Mouse (Mus musculus): ENCODE data around the gene Nr2f2.

Nr2f2 gene

DNA sequence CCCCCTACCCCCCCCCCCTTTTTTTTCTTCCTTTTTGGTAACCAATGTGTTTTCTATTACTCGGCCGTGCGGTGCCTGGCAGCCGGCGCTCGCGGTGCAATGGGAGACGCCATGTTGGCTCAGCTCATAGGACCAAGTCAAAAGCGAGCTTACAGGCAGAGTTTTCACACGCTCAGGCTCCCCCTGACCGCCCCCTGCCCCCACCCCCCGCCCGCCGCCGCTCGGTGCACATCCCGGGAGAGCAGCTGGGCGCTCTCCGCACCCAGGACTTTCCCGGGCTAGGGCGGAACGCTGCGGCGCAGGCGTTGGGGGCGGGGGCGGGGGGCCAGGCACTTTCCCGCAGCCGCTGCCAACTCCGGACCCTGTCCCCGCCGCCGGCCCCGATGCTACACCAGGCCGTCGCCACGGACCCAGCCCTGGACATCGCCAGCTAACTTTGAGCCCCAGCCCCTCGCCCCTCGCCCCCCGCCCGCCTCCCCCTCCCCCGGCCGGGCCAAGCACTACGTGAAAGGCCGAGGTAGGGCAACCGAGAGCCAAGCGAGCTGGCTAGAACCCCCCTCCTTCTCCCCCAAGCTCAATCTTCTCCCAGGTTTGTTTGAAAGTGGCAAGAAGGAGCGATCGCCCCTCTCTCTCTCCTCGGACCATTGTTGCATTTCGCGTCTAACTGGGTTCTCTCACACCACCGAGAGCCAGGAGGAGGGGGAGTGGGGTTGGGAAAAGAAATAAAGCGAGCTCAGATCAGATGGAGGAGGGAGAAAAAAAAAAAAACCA is 15.6 kb downstream of the Nr2f2 start:
- in situ Hi-C loops (cut with MboI, MseI): no loop called here

DNA sequence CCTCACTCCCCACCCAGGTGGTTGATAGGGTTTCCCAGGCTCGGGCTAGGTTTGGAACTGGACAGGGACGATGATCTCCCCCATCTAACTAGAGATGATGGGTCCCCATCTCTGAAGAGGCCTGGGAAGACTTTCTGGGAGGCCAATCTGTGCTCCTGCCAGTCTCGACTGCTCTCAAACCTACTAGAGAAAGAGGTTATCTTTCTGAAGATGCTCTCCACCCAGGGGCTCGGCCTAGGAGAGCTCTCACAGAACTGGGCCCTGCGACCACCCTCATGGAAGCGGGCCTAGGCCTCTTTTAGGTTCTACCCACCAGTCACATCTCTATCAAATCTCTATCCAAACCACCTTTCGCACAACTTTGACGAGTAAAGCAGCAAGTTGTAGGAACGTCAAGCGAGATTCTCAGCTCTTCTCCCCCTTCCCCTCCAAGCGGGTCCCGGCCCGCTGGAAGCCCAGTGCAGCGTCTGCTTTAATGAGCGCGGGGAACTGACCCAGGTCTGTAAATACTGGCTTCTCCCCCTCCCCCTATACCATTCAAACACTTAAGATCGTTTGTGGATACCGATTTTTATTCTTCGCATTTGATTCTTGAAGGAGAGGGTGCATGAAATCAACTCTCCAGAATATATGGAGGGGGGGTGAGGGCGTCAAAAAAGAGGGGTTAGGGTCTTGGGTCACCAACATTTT is 16.4 kb downstream of the Nr2f2 start:
- in situ Hi-C loops (cut with MboI, MseI): no loop called here

GRCm38 (mm10) chr7:70348977-70349615 is 17.4 kb downstream of the Nr2f2 start:
- in situ Hi-C loops (cut with MboI, MseI): no loop called here

DNA sequence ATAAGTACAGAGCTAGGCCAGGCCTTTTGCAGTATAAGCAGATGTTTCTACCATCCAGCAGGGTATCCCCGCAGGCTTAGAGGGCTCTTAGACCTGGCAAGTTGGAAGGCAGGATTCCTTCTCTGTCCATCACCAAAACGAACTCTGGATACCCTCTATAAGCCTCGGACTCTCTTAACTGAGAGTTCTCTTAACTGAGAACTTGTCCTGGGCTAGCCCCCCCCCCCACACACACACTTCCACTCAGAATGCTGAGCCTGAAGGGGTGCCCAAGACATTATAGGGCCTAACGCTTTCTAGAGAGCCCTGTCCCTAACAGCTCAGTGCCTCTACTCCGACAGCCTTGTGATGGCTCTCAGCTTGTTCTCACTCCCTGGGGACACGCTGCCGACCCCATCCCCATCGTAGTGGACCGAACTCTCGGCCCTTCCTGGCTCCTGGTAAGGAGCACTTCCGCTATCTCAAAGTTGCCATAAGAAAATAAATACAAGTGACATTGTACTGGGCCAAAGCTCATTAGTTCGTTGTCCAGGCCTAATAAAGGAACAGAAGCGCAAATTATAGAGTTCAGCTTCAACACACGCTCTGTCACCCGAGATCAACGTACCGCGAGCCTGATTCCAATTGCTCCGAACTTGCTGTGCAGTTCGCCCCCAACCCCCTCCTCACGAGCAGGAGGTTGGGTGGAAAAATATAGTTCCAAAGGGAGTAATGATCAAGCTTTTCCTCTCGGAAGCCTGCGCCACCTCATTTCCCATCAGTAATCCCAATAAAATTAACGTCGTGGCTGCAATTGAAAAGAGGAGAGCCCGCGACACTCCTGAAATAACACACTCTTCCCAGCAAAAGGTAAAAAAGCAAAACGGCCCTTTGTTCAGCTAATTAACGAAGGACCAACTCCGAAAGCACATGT is 18.2 kb downstream of the Nr2f2 start:
- in situ Hi-C loops (cut with MboI, MseI): no loop called here

DNA sequence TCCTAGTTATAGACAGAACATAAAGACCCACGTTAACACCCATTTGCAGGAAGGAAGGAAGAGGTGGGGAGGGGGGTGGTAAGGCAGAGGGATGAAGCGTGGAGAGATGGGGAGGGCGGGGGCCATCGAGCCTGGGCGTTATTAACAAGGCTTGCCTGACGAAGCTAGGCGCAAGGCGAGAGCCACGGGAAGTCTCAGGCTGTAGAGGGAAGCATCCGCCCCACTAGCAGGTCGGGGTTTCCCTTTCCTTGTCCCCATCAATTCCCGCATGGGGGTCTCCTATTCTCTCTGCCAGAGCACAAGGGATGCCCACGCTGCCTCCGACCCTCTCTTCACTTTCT is 18.9 kb downstream of the Nr2f2 start:
- in situ Hi-C loops (cut with MboI, MseI): no loop called here

DNA sequence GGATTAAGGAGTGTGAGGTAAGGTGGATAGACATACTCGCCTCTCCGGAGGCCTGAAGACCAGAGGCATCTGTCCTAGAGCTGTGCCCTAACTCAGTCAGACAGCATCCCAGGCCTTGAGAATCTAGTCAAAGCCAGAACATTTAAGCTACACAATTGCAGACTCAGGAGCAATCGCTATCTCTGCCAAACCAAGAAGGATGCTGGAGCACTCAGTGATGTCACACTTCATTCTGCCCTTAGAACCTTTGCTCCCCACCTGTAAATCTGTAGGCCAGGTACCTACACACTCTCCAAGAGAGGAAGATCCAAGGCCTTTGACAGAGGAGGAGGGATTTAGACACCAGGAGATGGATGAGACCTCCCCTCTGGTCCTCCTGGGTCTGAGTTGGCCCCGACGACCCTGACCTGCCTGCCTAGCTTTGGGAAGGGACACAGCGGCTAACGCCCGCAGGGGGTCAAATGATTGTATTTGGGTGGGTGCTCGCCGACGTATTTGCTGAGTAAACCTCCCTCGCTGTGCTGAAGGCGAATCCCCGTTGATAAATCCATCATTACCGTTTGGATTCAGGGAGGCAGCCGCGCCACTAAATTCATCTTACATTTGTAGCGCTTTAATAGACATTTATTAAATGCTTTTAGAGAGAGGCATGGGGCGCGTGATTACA is 19.5 kb downstream of the Nr2f2 start:
- in situ Hi-C loops (cut with MboI, MseI): no loop called here

GRCm38 (mm10) chr7:70346010-70346536 is 20.5 kb downstream of the Nr2f2 start:
- in situ Hi-C loops (cut with MboI, MseI): no loop called here

- in situ Hi-C loops (cut with MboI, MseI): no loop called here
Observed at GRCm38 (mm10) chr7:70343426-70343825, 23.1 kb downstream of the Nr2f2 start.

GRCm38 (mm10) chr7:70342771-70343170 is 23.8 kb downstream of the Nr2f2 start:
- in situ Hi-C loops (cut with MboI, MseI): no loop called here

DNA sequence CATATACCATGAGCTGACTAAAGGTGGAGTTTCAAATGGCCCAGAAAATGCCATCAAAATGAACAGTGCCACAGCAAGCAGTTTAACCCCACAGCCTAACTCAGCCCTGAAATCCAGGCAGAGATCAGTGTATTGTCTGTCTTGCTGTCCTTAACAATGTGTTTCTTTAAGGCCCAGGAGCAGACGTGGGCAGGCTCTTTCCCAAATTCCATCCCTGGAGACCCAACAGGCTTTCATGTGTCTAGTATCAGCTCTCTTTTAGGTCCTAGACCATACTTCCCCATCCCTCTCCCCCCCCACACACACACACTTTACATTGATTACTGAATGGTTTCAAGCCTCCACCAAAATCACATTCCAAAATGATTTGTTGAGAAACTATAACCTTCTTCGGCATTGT is 24.5 kb downstream of the Nr2f2 start:
- in situ Hi-C loops (cut with MboI, MseI): no loop called here

DNA sequence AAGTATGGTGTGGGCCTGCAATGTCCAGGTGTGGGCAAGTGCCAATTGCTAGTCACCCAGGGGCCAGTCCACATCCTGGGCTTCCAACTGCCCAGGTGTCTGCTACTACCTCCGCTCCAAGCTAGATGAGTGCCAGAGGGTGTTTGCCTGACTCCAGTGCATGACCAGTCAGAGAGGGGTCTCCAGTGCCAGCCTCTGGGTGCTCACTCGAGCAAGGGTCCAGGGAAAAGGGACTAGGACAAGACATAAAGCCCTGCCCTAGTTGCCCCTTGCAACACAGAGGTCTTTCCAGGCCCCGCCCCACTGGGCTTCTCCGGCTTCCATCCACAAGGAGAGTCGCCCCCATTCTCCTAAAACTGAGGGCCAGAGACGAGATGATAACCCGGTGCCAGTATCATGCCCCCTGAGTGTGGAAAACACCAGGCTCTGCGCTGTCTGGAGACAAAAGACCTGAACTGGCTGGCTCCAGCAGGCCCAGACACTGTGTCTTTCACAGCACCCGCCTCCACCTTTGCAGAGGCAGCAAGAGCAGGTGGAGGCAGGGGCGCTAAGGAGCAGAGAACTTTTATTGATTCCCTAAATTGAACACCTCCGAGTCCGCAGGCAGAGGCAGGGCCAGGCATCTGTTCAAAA is 26.4 kb downstream of the Nr2f2 start:
- in situ Hi-C loops (cut with MboI, MseI): loop anchor here (10.0 kb wide), 1 partner anchor 485 kb away; no protein-coding TSS in a partner anchor

DNA sequence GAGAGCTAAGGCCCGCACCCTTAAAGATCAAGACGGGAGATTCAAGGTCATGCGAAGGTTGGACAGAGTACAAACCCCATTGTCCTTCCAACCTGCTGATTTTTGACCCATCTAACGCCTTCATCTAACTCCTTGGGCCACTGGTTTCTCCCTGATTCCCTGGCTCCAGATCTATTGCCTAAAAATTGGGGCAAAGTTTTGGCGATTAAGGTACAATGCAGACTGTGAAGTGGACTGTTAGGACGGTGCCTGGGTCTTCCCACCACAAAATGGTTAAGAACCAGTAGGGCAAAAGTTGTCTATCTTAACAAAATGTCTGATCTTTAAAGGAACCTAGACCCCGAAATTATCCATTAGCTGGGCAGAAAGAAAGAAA is 28.3 kb downstream of the Nr2f2 start:
- in situ Hi-C loops (cut with MboI, MseI): loop anchor here (10.0 kb wide), 1 partner anchor 487 kb away; no protein-coding TSS in a partner anchor

GRCm38 (mm10) chr7:70337581-70338264 is 28.8 kb downstream of the Nr2f2 start:
- in situ Hi-C loops (cut with MboI, MseI): loop anchor here (10.0 kb wide), 1 partner anchor 487 kb away; no protein-coding TSS in a partner anchor

- in situ Hi-C loops (cut with MboI, MseI): loop anchor here (10.0 kb wide), 1 partner anchor 488 kb away; no protein-coding TSS in a partner anchor
Observed at GRCm38 (mm10) chr7:70336571-70337240, 29.8 kb downstream of the Nr2f2 start.

DNA sequence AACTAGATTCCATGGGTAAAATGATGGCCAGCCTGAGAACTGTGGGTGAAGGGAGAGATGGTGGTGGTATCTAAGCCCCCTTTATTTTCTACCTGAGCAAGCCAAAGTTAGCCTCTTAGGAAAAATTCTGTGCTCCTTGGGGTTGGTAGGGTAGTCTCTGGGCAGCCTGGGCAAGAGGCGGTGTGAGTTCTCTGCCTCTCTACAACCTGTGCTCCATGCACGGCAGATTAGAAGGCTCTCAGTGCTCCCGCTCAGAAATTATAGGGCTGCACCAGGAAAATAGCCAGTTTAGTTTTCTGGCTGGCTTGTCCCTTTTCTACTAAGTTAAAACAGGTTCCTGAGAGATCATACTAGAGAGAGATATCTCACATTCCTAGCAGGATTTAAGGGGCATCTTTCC is 30.4 kb downstream of the Nr2f2 start:
- in situ Hi-C loops (cut with MboI, MseI): loop anchor here (10.0 kb wide), 1 partner anchor 489 kb away; no protein-coding TSS in a partner anchor

DNA sequence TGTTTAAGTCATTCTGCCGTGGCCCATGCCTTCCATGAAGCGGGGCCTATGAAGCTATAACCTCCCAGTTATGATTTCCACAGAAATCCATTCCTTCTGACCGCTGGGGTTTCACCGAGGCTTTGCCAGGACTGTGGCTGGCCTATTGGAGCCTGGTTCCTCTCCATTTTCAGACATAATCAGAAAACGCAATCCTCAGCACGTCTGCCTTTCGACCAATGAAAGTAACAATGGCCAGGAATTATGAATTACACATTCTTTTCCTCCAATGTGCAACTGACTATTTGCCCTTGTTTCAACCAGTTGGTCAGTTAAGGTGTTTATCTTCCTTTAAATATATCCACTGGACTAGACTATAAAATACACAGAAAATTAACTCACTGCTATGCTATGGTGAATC is 31.1 kb downstream of the Nr2f2 start:
- in situ Hi-C loops (cut with MboI, MseI): loop anchor here (10.0 kb wide), 1 partner anchor 489 kb away; no protein-coding TSS in a partner anchor

DNA sequence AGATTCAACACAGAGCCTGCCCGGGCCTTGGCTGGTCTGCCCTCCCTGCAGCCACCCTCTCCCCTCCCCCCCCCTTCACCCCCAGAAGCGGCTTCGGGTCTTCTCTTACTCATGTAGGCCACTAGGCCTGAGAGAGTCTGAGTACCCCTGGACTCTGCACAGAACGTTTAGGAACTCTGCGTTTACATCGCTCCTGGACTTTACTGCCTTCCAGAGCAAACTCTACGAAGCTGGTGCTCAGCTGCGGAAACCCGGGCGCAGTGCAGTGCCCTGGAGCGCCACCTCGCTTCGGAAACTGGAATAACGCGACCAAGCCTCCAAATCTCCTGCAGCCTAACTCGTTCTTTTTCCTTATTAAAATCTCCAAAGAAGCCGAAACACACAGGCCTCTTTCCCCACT is 31.7 kb downstream of the Nr2f2 start:
- in situ Hi-C loops (cut with MboI, MseI): loop anchor here (10.0 kb wide), 1 partner anchor 490 kb away; no protein-coding TSS in a partner anchor

DNA sequence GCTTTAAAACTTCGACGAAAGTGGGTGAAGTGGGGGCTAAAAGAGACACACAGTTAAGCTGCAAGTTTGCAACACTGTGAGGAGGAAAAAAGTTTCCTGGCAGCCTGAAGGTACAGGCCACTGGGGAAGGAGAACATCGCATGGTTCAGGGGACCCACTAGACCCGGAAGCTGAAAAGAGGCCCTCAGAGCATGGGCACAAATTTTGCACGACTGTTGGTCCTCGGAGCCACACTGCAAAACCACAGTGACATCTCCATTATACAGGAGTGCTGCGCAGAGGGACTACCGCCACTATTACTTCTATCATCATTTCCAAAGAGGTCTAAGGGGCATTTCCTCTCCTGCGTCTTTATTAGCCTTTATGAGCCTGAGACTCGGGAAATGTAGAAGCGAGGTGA is 32.7 kb downstream of the Nr2f2 start:
- in situ Hi-C loops (cut with MboI, MseI): loop anchor here (10.0 kb wide), 1 partner anchor 491 kb away; no protein-coding TSS in a partner anchor
